Mouse (Mus musculus) liver, embryonic 13.5 days (tissue): ENCODE measurements around the gene Acot3. TPM values are rescaled to one million over a fixed set of nuclear protein-coding genes. Genes with fewer than 3 reads are reported as not detected.
"Not testable (repeated sequence)": the region's sequence is repeated elsewhere in the genome, so short reads cannot be mapped to it uniquely, and the experiment has no call there.

Source experiments
- ATAC-seq: fragments of 200-750 bp; cut with Nextera tagmentation; 2 replicates; pipeline ENCODE4 v1.8.0; 2017; ENCODE audit warnings: low read depth, mild to moderate bottlenecking, moderate number of reproducible peaks, moderate library complexity
- DNase-seq: peaks from one replicate; pipeline ENCODE4 v3.0.0; 2022
- H3K27ac ChIP-seq: fragments of 300-500 bp; sonication (generic); 2 replicates; pipeline ENCODE4 v1.5.1; 2015; ENCODE audit warnings: moderate library complexity, mild to moderate bottlenecking, inconsistent platforms
- H3K27me3 ChIP-seq: fragments of 300-500 bp; sonication (generic); 2 replicates; pipeline ENCODE4 v1.6.1; 2015; ENCODE audit warnings: mild to moderate bottlenecking, inconsistent platforms
- H3K36me3 ChIP-seq: fragments of 300-500 bp; sonication (generic); 2 replicates; pipeline ENCODE4 v1.6.1; 2015; ENCODE audit warnings: mild to moderate bottlenecking, inconsistent platforms
- H3K4me1 ChIP-seq: fragments of 300-500 bp; sonication (generic); replicated peaks from 2 replicates; pipeline ENCODE4 v1.6.1; 2015; ENCODE audit warnings: inconsistent platforms
- H3K4me2 ChIP-seq: fragments of 300-500 bp; sonication (generic); 2 replicates; pipeline ENCODE4 v1.6.1; 2015; ENCODE audit warnings: inconsistent platforms, mild to moderate bottlenecking, moderate library complexity
- H3K4me3 ChIP-seq: fragments of 300-500 bp; sonication (generic); replicated peaks from 2 replicates; pipeline ENCODE4 v1.5.1; 2015; ENCODE audit warnings: mild to moderate bottlenecking, inconsistent platforms
- H3K9ac ChIP-seq: fragments of 300-500 bp; sonication (generic); 2 replicates; pipeline ENCODE4 v1.6.1; 2015; ENCODE audit warnings: mild to moderate bottlenecking, inconsistent platforms
- H3K9me3 ChIP-seq: fragments of 300-500 bp; sonication (generic); replicated peaks from 2 replicates; pipeline ENCODE4 v1.6.1; 2016; ENCODE audit warnings: inconsistent platforms
- WGBS: fragments of 180-500 bp; shearing (Covaris S2); methylation state at CpG from one replicate; pipeline ENCODE4 v1.1.7; 2015; ENCODE audit not compliant: insufficient replicate concordance; 5-methylcytosine and 5-hydroxymethylcytosine counted together
- polyA plus RNA-seq: library from polyadenylated mRNA; unstranded; fragments of >200 nt; fragmentation: Nextera tagmentation; extraction: Ambion mirVana; gene quantifications from 2 replicates; pipeline ENCODE4 v1.2.1, GENCODE M21; 2015

Acot3 gene
- polyA plus RNA-seq, 1 experiment from 2014 or later: 4.2 TPM

- H3K4me1 ChIP-seq: peaks cover 4% of the 10 kb centered on the region; the same call in 1 of the 2 replicates
- H3K27ac ChIP-seq: no peak overlapping the region
- H3K27me3 ChIP-seq: peaks cover 1% of the 10 kb centered on the region; the same call in 1 of the 2 replicates
- no peak for ATAC-seq
- DNase-seq: no peak
- 0 out of 2 replicates have a peak, but pooled peaks cover 6% of the 10 kb centered on the region for H3K9me3 ChIP-seq
- peaks cover 15% of the 10 kb centered on the region for H3K36me3 ChIP-seq
- WGBS: 66% methylated on average over 2 of the region's 2 CpGs
- H3K4me2 ChIP-seq: no peak overlapping the region
- H3K4me3 ChIP-seq: no peak overlapping the region
- H3K9ac ChIP-seq: no peak overlapping the region
Observed at GRCm38 (mm10) chr12:84044045-84044444, 7.9 kb upstream of the Acot3 start.

- DNase-seq (no peak), ATAC-seq (no peak)
- Histone ChIP-seq H3K9ac (no peak overlapping the region), H3K4me1 (no peaks in the 10 kb centered on the region), H3K9me3 (0 out of 2 replicates have a peak, but pooled peaks cover 6% of the 10 kb centered on the region), H3K27me3 (peaks cover 2% of the 10 kb centered on the region; the same call in 1 of the 2 replicates), H3K27ac (no peak overlapping the region), H3K4me3 (no peak overlapping the region), H3K36me3 (peaks cover 9% of the 10 kb centered on the region), H3K4me2 (no peak overlapping the region)
- WGBS: 73% methylated on average over 1 of the region's 1 CpGs
Observed at GRCm38 (mm10) chr12:84046906-84047305, 5.0 kb upstream of the Acot3 start.

GRCm38 (mm10) chr12:84050744-84051143, 1.2 kb upstream of the Acot3 start:
- not testable (repeated sequence) for DNase-seq

GRCm38 (mm10) chr12:84052609-84053008, 665 bp downstream of the Acot3 start:
- 73% methylated on average over 7 of the region's 7 CpGs for WGBS
- Histone ChIP-seq H3K4me1 (no peaks in the 10 kb centered on the region), H3K4me3 (peak overlapping the region; percentile 52), H3K4me2 (peak overlapping the region; percentile 64), H3K27me3 (peaks cover 34% of the 10 kb centered on the region), H3K9ac (no peak overlapping the region), H3K36me3 (peaks cover 7% of the 10 kb centered on the region), H3K9me3 (0 out of 2 replicates have a peak, but pooled peaks cover 6% of the 10 kb centered on the region), H3K27ac (peak overlapping the region; percentile 49)
- no peak for ATAC-seq
- no peak for DNase-seq

More at GRCm38 (mm10) chr12:84050744-84051143, 1.2 kb upstream of the Acot3 start:
- H3K4me2 ChIP-seq, H3K9ac ChIP-seq, H3K36me3 ChIP-seq, H3K4me1 ChIP-seq, ATAC-seq, H3K9me3 ChIP-seq, H3K4me3 ChIP-seq, H3K27ac ChIP-seq: not testable (repeated sequence)
- peaks cover 34% of the 10 kb centered on the region for H3K27me3 ChIP-seq
- WGBS: 73% methylated on average over 5 of the region's 5 CpGs

- H3K27ac ChIP-seq: peak overlapping the region; percentile 49
- DNase-seq (no peak), ATAC-seq (no peak)
- H3K9me3 ChIP-seq: 0 out of 2 replicates have a peak, but pooled peaks cover 4% of the 10 kb centered on the region
- peaks cover 4% of the 10 kb centered on the region for H3K36me3 ChIP-seq
- H3K4me1 ChIP-seq: no peaks in the 10 kb centered on the region
- 14% methylated on average over 16 of the region's 16 CpGs for WGBS
- peaks cover 34% of the 10 kb centered on the region for H3K27me3 ChIP-seq
- H3K4me2 ChIP-seq: peak overlapping the region; percentile 64
- peak overlapping the region; percentile 51; the same call in 1 of the 2 replicates for H3K9ac ChIP-seq
- H3K4me3 ChIP-seq: peak overlapping the region; percentile 52
Observed at GRCm38 (mm10) chr12:84053173-84053572, 1.2 kb downstream of the Acot3 start.

- DNase-seq (no peak), ATAC-seq (peak; percentile 26; the same call in 1 of the 2 replicates)
- Histone ChIP-seq H3K36me3 (no peaks in the 10 kb centered on the region), H3K4me1 (no peaks in the 10 kb centered on the region), H3K9ac (peak overlapping the region; percentile 51; the same call in 1 of the 2 replicates), H3K4me2 (peak overlapping the region; percentile 64), H3K4me3 (peak overlapping the region; percentile 52), H3K9me3 (no peaks in the 10 kb centered on the region), H3K27me3 (peaks cover 34% of the 10 kb centered on the region), H3K27ac (peak overlapping the region; percentile 18; the same call in 1 of the 2 replicates)
- 4% methylated on average over 41 of the region's 46 CpGs for WGBS
Observed at GRCm38 (mm10) chr12:84053679-84054391, 1.9 kb downstream of the Acot3 start.

- 7% methylated on average over 2 of the region's 2 CpGs for WGBS
- H3K27ac ChIP-seq: no peak overlapping the region
Observed at GRCm38 (mm10) chr12:84060946-84061345, 9.0 kb downstream of the Acot3 start.

GRCm38 (mm10) chr12:84062336-84062735, 10.4 kb downstream of the Acot3 start:
- DNase-seq: no peak
- 81% methylated on average over 20 of the region's 20 CpGs for WGBS
- peaks cover 13% of the 10 kb centered on the region for H3K27me3 ChIP-seq
- no peaks in the 10 kb centered on the region; the same call in 1 of the 2 replicates for H3K9me3 ChIP-seq
- no peak overlapping the region for H3K9ac ChIP-seq
- H3K4me3 ChIP-seq: no peak overlapping the region
- no peaks in the 10 kb centered on the region for H3K4me1 ChIP-seq
- H3K27ac ChIP-seq: no peak overlapping the region
- no peaks in the 10 kb centered on the region for H3K36me3 ChIP-seq
- H3K4me2 ChIP-seq: no peak overlapping the region
- no peak for ATAC-seq

More at GRCm38 (mm10) chr12:84060946-84061345, 9.0 kb downstream of the Acot3 start:
- H3K9ac ChIP-seq: no peak overlapping the region
- H3K27me3 ChIP-seq: peaks cover 6% of the 10 kb centered on the region; the same call in 1 of the 2 replicates
- ATAC-seq (no peak), DNase-seq (no peak)
- H3K36me3 ChIP-seq: no peaks in the 10 kb centered on the region
- no peaks in the 10 kb centered on the region for H3K4me1 ChIP-seq
- H3K9me3 ChIP-seq: no peaks in the 10 kb centered on the region; the same call in 1 of the 2 replicates
- no peak overlapping the region for H3K4me2 ChIP-seq
- no peak overlapping the region for H3K4me3 ChIP-seq

GRCm38 (mm10) chr12:84063228-84063627, 11.3 kb downstream of the Acot3 start:
- ATAC-seq: no peak
- Histone ChIP-seq H3K36me3 (no peaks in the 10 kb centered on the region), H3K27me3 (peaks cover 21% of the 10 kb centered on the region), H3K4me3 (no peak overlapping the region), H3K4me1 (no peaks in the 10 kb centered on the region), H3K9ac (no peak overlapping the region), H3K4me2 (no peak overlapping the region), H3K27ac (no peak overlapping the region), H3K9me3 (no peaks in the 10 kb centered on the region; the same call in 1 of the 2 replicates)
- DNase-seq: no peak
- WGBS: 53% methylated on average over 5 of the region's 5 CpGs

- no peaks in the 10 kb centered on the region for H3K4me1 ChIP-seq
- H3K4me3 ChIP-seq: no peak overlapping the region
- H3K27me3 ChIP-seq: peaks cover 27% of the 10 kb centered on the region
- ATAC-seq (no peak), DNase-seq (no peak)
- no peak overlapping the region for H3K4me2 ChIP-seq
- no peak overlapping the region for H3K9ac ChIP-seq
- 48% methylated on average over 2 of the region's 2 CpGs for WGBS
- H3K9me3 ChIP-seq: no peaks in the 10 kb centered on the region; the same call in 1 of the 2 replicates
- H3K27ac ChIP-seq: no peak overlapping the region
- H3K36me3 ChIP-seq: no peaks in the 10 kb centered on the region
Observed at GRCm38 (mm10) chr12:84063833-84064232, 11.9 kb downstream of the Acot3 start.

GRCm38 (mm10) chr12:84064621-84065020, 12.7 kb downstream of the Acot3 start:
- Histone ChIP-seq H3K4me3 (no peak overlapping the region), H3K27ac (no peak overlapping the region), H3K4me1 (no peaks in the 10 kb centered on the region), H3K4me2 (no peak overlapping the region), H3K27me3 (peaks cover 31% of the 10 kb centered on the region), H3K36me3 (no peaks in the 10 kb centered on the region), H3K9me3 (no peaks in the 10 kb centered on the region; the same call in 1 of the 2 replicates), H3K9ac (no peak overlapping the region)
- DNase-seq: no peak
- no peak for ATAC-seq
- WGBS: 57% methylated on average over 8 of the region's 8 CpGs
